Mouse (Mus musculus) hindbrain, embryonic 14.5 days (tissue): ENCODE results near the gene Ccdc63. TPM values are rescaled to one million over a fixed set of nuclear protein-coding genes. Genes with fewer than 3 reads are reported as not detected.

ENCODE experiments used
- ATAC-seq: fragments of 200-750 bp; cut with Nextera tagmentation; 2 replicates; pipeline ENCODE4 v1.8.0; 2017; ENCODE audit warnings: moderate number of reproducible peaks, mild to moderate bottlenecking, moderate TSS enrichment, moderate library complexity; ENCODE audit not compliant: low FRiP score
- DNase-seq: peaks from one replicate; pipeline ENCODE4 v3.0.0-alpha.2; 2015; ENCODE audit warnings: low spot score
- H3K27ac ChIP-seq: fragments of 300-500 bp; sonication (generic); 2 replicates; pipeline ENCODE4 v1.5.1; 2014; ENCODE audit warnings: mild to moderate bottlenecking, moderate library complexity
- H3K27me3 ChIP-seq: fragments of 300-500 bp; sonication (generic); 2 replicates; pipeline ENCODE4 v1.6.1; 2014; ENCODE audit warnings: mild to moderate bottlenecking, low read length, mixed read lengths; ENCODE audit not compliant: control insufficient read depth, insufficient read depth
- H3K36me3 ChIP-seq: fragments of 300-500 bp; sonication (generic); replicated peaks from 2 replicates; pipeline ENCODE4 v1.6.1; 2014; ENCODE audit not compliant: control insufficient read depth, insufficient read depth
- H3K4me1 ChIP-seq: fragments of 300-500 bp; sonication (generic); replicated peaks from 2 replicates; pipeline ENCODE4 v1.6.1; 2014; ENCODE audit warnings: antibody characterized with exemption, low read length, mixed read lengths; ENCODE audit not compliant: control insufficient read depth, insufficient read depth
- H3K4me2 ChIP-seq: fragments of 300-500 bp; sonication (generic); replicated peaks from 2 replicates; pipeline ENCODE4 v1.6.1; 2014; ENCODE audit warnings: mild to moderate bottlenecking, moderate library complexity
- H3K4me3 ChIP-seq: fragments of 300-500 bp; sonication (generic); replicated peaks from 2 replicates; pipeline ENCODE4 v1.5.1; 2014; ENCODE audit warnings: mild to moderate bottlenecking, low read length
- H3K9ac ChIP-seq: fragments of 300-500 bp; sonication (generic); 2 replicates; pipeline ENCODE4 v1.6.1; 2014
- H3K9me3 ChIP-seq: fragments of 300-500 bp; sonication (generic); 2 replicates; pipeline ENCODE4 v1.6.1; 2016; ENCODE audit warnings: low read length; ENCODE audit not compliant: control insufficient read depth
- WGBS: fragments of 180-500 bp; shearing (Covaris S2); extraction: QIAGEN DNeasy Blood & Tissue Kit; methylation state at CpG from one replicate; pipeline ENCODE4 v1.1.7; 2014; 5-methylcytosine and 5-hydroxymethylcytosine counted together
- polyA plus RNA-seq: library from polyadenylated mRNA; unstranded; fragments of >200 nt; fragmentation: Nextera tagmentation; extraction: Ambion mirVana; gene quantifications from 2 replicates; pipeline ENCODE4 v1.2.1, GENCODE M21; 2014

Ccdc63 gene
- polyA plus RNA-seq, 1 experiment from 2014 or later: 0.23 TPM

GRCm38 (mm10) chr5:122068563-122068962 lies 72.1 kb downstream of the Ccdc63 start:
- Histone ChIP-seq H3K27ac (no peak overlapping the region), H3K4me3 (no peak overlapping the region), H3K9ac (no peak overlapping the region), H3K36me3 (no peaks in the 10 kb centered on the region), H3K4me2 (no peak overlapping the region), H3K27me3 (no peaks in the 10 kb centered on the region), H3K9me3 (no peaks in the 10 kb centered on the region), H3K4me1 (no peaks in the 10 kb centered on the region)
- ATAC-seq (no peak), DNase-seq (no peak)
- WGBS: 65% methylated on average over 13 of the region's 13 CpGs

- DNase-seq (no peak), ATAC-seq (no peak)
- 0 out of 2 replicates have a peak, but pooled peaks cover 4% of the 10 kb centered on the region for H3K27me3 ChIP-seq
- no peaks in the 10 kb centered on the region; the same call in 1 of the 2 replicates for H3K4me1 ChIP-seq
- no peaks in the 10 kb centered on the region for H3K36me3 ChIP-seq
- no peak overlapping the region for H3K9ac ChIP-seq
- 73% methylated on average over 25 of the region's 25 CpGs for WGBS
- H3K27ac ChIP-seq: no peak overlapping the region
- no peak overlapping the region for H3K4me3 ChIP-seq
- H3K9me3 ChIP-seq: no peaks in the 10 kb centered on the region
- H3K4me2 ChIP-seq: no peak overlapping the region
Observed at GRCm38 (mm10) chr5:122063204-122063933, 77.3 kb downstream of the Ccdc63 start.

GRCm38 (mm10) chr5:122062479-122062878 lies 78.1 kb downstream of the Ccdc63 start:
- Histone ChIP-seq H3K36me3 (no peaks in the 10 kb centered on the region), H3K27ac (no peak overlapping the region), H3K9ac (no peak overlapping the region), H3K4me2 (peak overlapping the region; percentile 13; the same call in 1 of the 2 replicates), H3K9me3 (0 out of 2 replicates have a peak, but pooled peaks cover 3% of the 10 kb centered on the region), H3K4me3 (no peak overlapping the region), H3K4me1 (no peaks in the 10 kb centered on the region; the same call in 1 of the 2 replicates), H3K27me3 (0 out of 2 replicates have a peak, but pooled peaks cover 4% of the 10 kb centered on the region)
- WGBS: 31% methylated on average over 12 of the region's 12 CpGs
- no peak for DNase-seq
- ATAC-seq: no peak

GRCm38 (mm10) chr5:122060767-122061333 lies 79.8 kb downstream of the Ccdc63 start:
- no peak for ATAC-seq
- no peak overlapping the region; the same call in 1 of the 2 replicates for H3K4me2 ChIP-seq

GRCm38 (mm10) chr5:122059060-122060017 lies 81.3 kb downstream of the Ccdc63 start:
- 27% methylated on average over 39 of the region's 39 CpGs for WGBS
- H3K27ac ChIP-seq: no peak overlapping the region
- peak overlapping the region; percentile 45 for H3K4me2 ChIP-seq
- H3K4me1 ChIP-seq: peaks cover 5% of the 10 kb centered on the region
- 0 out of 2 replicates have a peak, but pooled peaks cover 4% of the 10 kb centered on the region for H3K9me3 ChIP-seq
- no peak overlapping the region for H3K4me3 ChIP-seq
- H3K27me3 ChIP-seq: 0 out of 2 replicates have a peak, but pooled peaks cover 4% of the 10 kb centered on the region
- ATAC-seq (peak; percentile 40; the same call in 1 of the 2 replicates), DNase-seq (peak; percentile 71)
- H3K36me3 ChIP-seq: no peaks in the 10 kb centered on the region
- H3K9ac ChIP-seq: peak overlapping the region; percentile 36; the same call in 1 of the 2 replicates

More at GRCm38 (mm10) chr5:122060767-122061333, 79.8 kb downstream of the Ccdc63 start:
- no peak overlapping the region for H3K9ac ChIP-seq
- WGBS: 29% methylated on average over 10 of the region's 12 CpGs
- DNase-seq: no peak
- no peak overlapping the region for H3K4me3 ChIP-seq
- no peaks in the 10 kb centered on the region; the same call in 1 of the 2 replicates for H3K4me1 ChIP-seq
- no peak overlapping the region for H3K27ac ChIP-seq
- H3K9me3 ChIP-seq: 0 out of 2 replicates have a peak, but pooled peaks cover 4% of the 10 kb centered on the region
- no peaks in the 10 kb centered on the region for H3K36me3 ChIP-seq
- 0 out of 2 replicates have a peak, but pooled peaks cover 4% of the 10 kb centered on the region for H3K27me3 ChIP-seq

Other genes starting within 250 kb of the Ccdc63 start
- gene Cux2, start 90.7 kb downstream of the Ccdc63 start, polyA plus RNA-seq: 25.5 and 28.1 TPM in 2 replicates
- 0.80 and 0.86 TPM in 2 replicates for gene Myl2, start 39.9 kb downstream of the Ccdc63 start, polyA plus RNA-seq
- gene Ppp1cc, start 17.5 kb upstream of the Ccdc63 start, polyA plus RNA-seq: 200 and 229 TPM in 2 replicates
- 1.2 and 1.5 TPM in 2 replicates for gene Hvcn1, start 66.0 kb upstream of the Ccdc63 start, polyA plus RNA-seq
- gene Tctn1, start 123.6 kb upstream of the Ccdc63 start, polyA plus RNA-seq: 4.4 and 6.5 TPM in 2 replicates
- 8.4 and 8.5 TPM in 2 replicates for gene Pptc7, start 143.5 kb upstream of the Ccdc63 start, polyA plus RNA-seq
- 15.5 and 16.2 TPM in 2 replicates for gene Rad9b, start 213.4 kb upstream of the Ccdc63 start, polyA plus RNA-seq
- gene Vps29, start 213.5 kb upstream of the Ccdc63 start, polyA plus RNA-seq: 342 and 352 TPM in 2 replicates
- gene Gpn3, start 231.1 kb upstream of the Ccdc63 start, polyA plus RNA-seq: 38.9 and 42.0 TPM in 2 replicates
- gene Fam216a, start 231.5 kb upstream of the Ccdc63 start, polyA plus RNA-seq: 155 and 156 TPM in 2 replicates